Mouse (Mus musculus) neural tube, embryonic 11.5 days (tissue): Measurements from ENCODE around the gene Gpd1. TPM values are rescaled to one million over a fixed set of nuclear protein-coding genes. Genes with fewer than 3 reads are reported as not detected.
"Not testable (repeated sequence)": the region's sequence is repeated elsewhere in the genome, so short reads cannot be mapped to it uniquely, and the experiment has no call there.

ENCODE experiments used
- ATAC-seq: fragments of 200-750 bp; cut with Nextera tagmentation; 2 replicates; pipeline ENCODE4 v1.8.0; 2017; ENCODE audit warnings: moderate number of reproducible peaks, mild to moderate bottlenecking, moderate TSS enrichment, moderate library complexity; ENCODE audit not compliant: insufficient read depth, low FRiP score, low TSS enrichment
- DNase-seq: peaks from one replicate; pipeline ENCODE4 v3.0.0-alpha.2; 2015; ENCODE audit warnings: low spot score
- H3K27ac ChIP-seq: fragments of 300-500 bp; sonication (generic); 2 replicates; pipeline ENCODE4 v1.5.1; 2014; ENCODE audit warnings: low read depth, mild to moderate bottlenecking, low read length
- H3K27me3 ChIP-seq: fragments of 300-500 bp; sonication (generic); 2 replicates; pipeline ENCODE4 v1.6.1; 2014; ENCODE audit warnings: mild to moderate bottlenecking, low read length, mixed read lengths; ENCODE audit not compliant: control insufficient read depth, insufficient read depth
- H3K36me3 ChIP-seq: fragments of 300-500 bp; sonication (generic); 2 replicates; pipeline ENCODE4 v1.6.1; 2014; ENCODE audit warnings: mild to moderate bottlenecking, low read length, moderate library complexity, mixed read lengths; ENCODE audit not compliant: control insufficient read depth, insufficient read depth
- H3K4me1 ChIP-seq: fragments of 300-500 bp; sonication (generic); 2 replicates; pipeline ENCODE4 v1.6.1; 2014; ENCODE audit warnings: low read length, mixed read lengths; ENCODE audit not compliant: control insufficient read depth, insufficient read depth
- H3K4me2 ChIP-seq: fragments of 300-500 bp; sonication (generic); 2 replicates; pipeline ENCODE4 v1.6.1; 2014; ENCODE audit warnings: low read depth, mild to moderate bottlenecking, moderate library complexity
- H3K4me3 ChIP-seq: fragments of 300-500 bp; sonication (generic); 2 replicates; pipeline ENCODE4 v1.5.1; 2014; ENCODE audit warnings: low read depth, low read length
- H3K9ac ChIP-seq: fragments of 300-500 bp; sonication (generic); 2 replicates; pipeline ENCODE4 v1.6.1; 2014; ENCODE audit warnings: mild to moderate bottlenecking, low read length
- H3K9me3 ChIP-seq: fragments of 300-500 bp; sonication (generic); 2 replicates; pipeline ENCODE4 v1.6.1; 2016; ENCODE audit warnings: low read length; ENCODE audit not compliant: control insufficient read depth
- WGBS: fragments of 180-500 bp; shearing (Covaris S2); extraction: QIAGEN DNeasy Blood & Tissue Kit; methylation state at CpG from one replicate; pipeline ENCODE4 v1.1.7; 2014; 5-methylcytosine and 5-hydroxymethylcytosine counted together
- polyA plus RNA-seq: library from polyadenylated mRNA; unstranded; fragments of >200 nt; fragmentation: Nextera tagmentation; extraction: Ambion mirVana; gene quantifications from 2 replicates; pipeline ENCODE4 v1.2.1, GENCODE M21; 2014

The Gpd1 gene
- polyA plus RNA-seq, 1 experiment from 2014 or later = 0.33 TPM

GRCm38 (mm10) chr15:99723515-99724291 is 6.4 kb downstream of the Gpd1 start:
- Histone ChIP-seq H3K4me3 (no peak overlapping the region), H3K9me3 (no peaks in the 10 kb centered on the region), H3K4me1 (peaks cover 17% of the 10 kb centered on the region), H3K27ac (peak overlapping the region; percentile 53; the same call in 1 of the 2 replicates), H3K4me2 (no peak overlapping the region), H3K36me3 (peaks cover 11% of the 10 kb centered on the region), H3K27me3 (no peaks in the 10 kb centered on the region), H3K9ac (peak overlapping the region; percentile 18; the same call in 1 of the 2 replicates)
- WGBS = 17% methylated on average over 11 of the region's 11 CpGs
- no peak for ATAC-seq
- DNase-seq = no peak

DNA sequence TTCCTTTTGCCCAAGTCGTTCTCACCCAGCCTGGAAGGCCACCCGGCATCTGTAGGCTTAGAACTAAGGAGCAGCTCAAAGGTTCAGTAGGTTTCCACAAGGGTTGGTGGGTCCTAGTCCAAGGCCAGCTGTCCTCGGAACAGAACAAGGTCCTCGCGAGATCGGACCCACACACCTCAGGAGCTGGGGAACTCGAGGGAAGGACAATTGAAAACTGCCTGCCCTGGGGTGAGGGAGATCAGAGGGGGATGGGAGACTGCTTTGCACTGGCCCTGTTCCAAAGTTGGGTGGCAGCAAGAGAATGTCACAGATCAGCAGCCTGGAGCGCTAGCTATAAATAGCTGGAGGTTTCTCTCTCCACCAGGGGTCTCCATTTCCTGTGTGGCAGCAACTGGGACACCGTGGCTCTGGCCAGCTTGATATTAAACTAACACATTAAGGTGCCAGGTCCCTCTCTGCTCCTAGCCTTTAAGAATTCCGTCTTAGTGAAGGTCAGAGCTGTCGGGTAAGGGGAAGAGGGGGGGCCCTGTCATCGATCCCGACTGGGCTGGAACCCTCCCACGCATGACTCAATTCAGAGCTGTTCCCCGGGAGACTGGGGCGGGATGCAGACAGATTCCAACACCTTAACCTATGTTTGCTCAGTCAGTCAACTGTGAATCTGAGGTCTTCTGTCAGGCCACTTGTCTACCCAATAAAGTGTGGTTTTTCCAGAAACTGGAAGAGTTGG is 7.1 kb downstream of the Gpd1 start:
- H3K4me1 ChIP-seq = peaks cover 17% of the 10 kb centered on the region
- peak overlapping the region; percentile 18; the same call in 1 of the 2 replicates for H3K9ac ChIP-seq
- DNase-seq = peak; percentile 72
- H3K27me3 ChIP-seq = no peaks in the 10 kb centered on the region
- H3K4me3 ChIP-seq = peak overlapping the region; percentile 75; the same call in 1 of the 2 replicates
- H3K27ac ChIP-seq = peak overlapping the region; percentile 53; the same call in 1 of the 2 replicates
- peak overlapping the region; percentile 44 for H3K4me2 ChIP-seq
- no peaks in the 10 kb centered on the region for H3K9me3 ChIP-seq
- ATAC-seq = peak; percentile 40; the same call in 1 of the 2 replicates
- 14% methylated on average over 16 of the region's 16 CpGs for WGBS
- H3K36me3 ChIP-seq = peaks cover 15% of the 10 kb centered on the region

DNA sequence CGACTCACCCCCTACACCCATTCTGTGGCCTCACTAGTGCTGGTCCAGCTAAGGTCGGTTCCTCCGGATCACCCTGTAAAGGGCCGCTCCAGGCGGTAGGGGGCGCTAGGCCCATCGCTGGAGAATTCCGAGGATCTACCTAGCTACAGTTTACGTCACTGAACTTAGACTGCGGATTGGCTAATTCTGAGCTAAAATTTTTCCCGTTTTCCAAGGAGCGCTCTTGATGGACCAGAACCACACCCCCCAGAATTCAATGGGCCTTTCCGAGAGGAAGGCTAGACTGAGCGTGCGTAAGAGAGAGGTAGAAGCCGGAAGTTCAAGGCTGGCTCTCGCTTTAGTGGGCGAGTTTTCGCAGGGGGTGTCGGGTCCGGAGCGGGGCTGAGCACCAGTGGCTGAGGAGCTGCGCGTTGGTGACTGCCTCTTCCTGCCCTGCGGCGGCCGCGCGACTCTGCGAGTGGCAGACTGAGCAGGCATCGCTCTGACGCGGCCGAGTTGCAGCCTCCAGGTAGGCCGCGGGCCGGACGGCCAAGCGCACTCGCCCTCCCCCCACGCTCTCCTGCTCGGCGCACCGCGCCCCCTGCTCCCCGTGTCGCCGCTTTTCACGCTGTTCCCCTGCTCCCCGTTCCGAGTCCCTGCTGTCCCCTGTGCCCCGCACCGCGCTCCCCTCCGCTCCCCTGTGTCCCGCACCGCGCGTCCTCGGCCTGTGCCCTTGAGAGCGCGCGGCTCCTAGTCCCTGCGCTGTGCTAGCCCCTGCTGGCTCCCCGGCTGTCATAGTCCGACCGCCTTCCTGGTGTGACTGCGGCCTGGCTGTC is 8.2 kb downstream of the Gpd1 start, which contains the start of gene Cox14:
Gene Cox14, plus strand, starts transcription at position 278 of the 815 bp plus-strand sequence.
- peak within 1 kb of the TSS; percentile 83 for H3K4me2 ChIP-seq

GRCm38 (mm10) chr15:99726549-99726948 is 9.2 kb downstream of the Gpd1 start:
- Histone ChIP-seq H3K36me3 (peaks cover 13% of the 10 kb centered on the region), H3K27ac (no peak overlapping the region), H3K4me1 (peaks cover 17% of the 10 kb centered on the region), H3K9me3 (no peaks in the 10 kb centered on the region), H3K4me3 (peak overlapping the region; percentile 75), H3K9ac (peak overlapping the region; percentile 72), H3K27me3 (no peaks in the 10 kb centered on the region), H3K4me2 (peak overlapping the region; percentile 83)
- 88% methylated on average over 2 of the region's 2 CpGs for WGBS
- DNase-seq (no peak), ATAC-seq (no peak)

More for the DNA sequence above, 8.2 kb downstream of the Gpd1 start, which contains the start of gene Cox14:
- WGBS = under 1% methylated on average over 61 of the region's 68 CpGs
- peak; percentile 94 for DNase-seq
- Histone ChIP-seq H3K9me3 (no peaks in the 10 kb centered on the region), H3K27me3 (no peaks in the 10 kb centered on the region), H3K9ac (peak within 1 kb of the TSS; percentile 72), H3K4me3 (peak within 1 kb of the TSS; percentile 75), H3K4me1 (peaks cover 17% of the 10 kb centered on the region), H3K36me3 (peaks cover 14% of the 10 kb centered on the region), H3K27ac (peak within 1 kb of the TSS; percentile 90)
- ATAC-seq = peak; percentile 90

- not testable (repeated sequence) for H3K9ac ChIP-seq, DNase-seq, H3K4me3 ChIP-seq, H3K27ac ChIP-seq, ATAC-seq, H3K4me2 ChIP-seq, H3K9me3 ChIP-seq, H3K27me3 ChIP-seq
- H3K36me3 ChIP-seq = peaks cover 13% of the 10 kb centered on the region
- 89% methylated on average over 4 of the region's 5 CpGs for WGBS
- H3K4me1 ChIP-seq = peaks cover 17% of the 10 kb centered on the region
Measured at GRCm38 (mm10) chr15:99727039-99727438, 9.7 kb downstream of the Gpd1 start.

DNA sequence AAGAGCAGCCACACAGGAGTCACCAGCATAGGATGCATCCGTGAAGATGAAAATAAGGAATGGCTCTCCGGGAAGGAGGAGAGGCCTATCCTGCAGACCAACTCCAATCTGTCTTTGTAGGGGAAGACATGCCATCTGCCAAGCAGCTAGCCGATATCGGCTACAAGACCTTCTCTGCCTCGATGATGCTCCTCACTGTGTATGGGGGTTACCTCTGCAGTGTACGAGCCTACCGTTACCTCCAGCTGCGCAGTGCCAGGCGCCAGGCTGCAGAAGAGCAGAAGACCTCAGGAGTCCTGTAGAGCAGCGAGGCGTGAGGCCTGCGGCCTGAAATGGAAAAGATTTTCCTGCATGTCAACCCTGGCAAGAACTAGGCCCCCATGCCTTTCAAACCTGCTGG is 10.2 kb downstream of the Gpd1 start:
- H3K9me3 ChIP-seq = no peaks in the 10 kb centered on the region
- no peak overlapping the region for H3K27ac ChIP-seq
- peaks cover 13% of the 10 kb centered on the region for H3K36me3 ChIP-seq
- no peak overlapping the region for H3K4me2 ChIP-seq
- H3K9ac ChIP-seq = no peak overlapping the region
- WGBS = 95% methylated on average over 12 of the region's 12 CpGs
- ATAC-seq (no peak), DNase-seq (no peak)
- H3K4me1 ChIP-seq = peaks cover 17% of the 10 kb centered on the region
- H3K4me3 ChIP-seq = no peak overlapping the region
- H3K27me3 ChIP-seq = no peaks in the 10 kb centered on the region

DNA sequence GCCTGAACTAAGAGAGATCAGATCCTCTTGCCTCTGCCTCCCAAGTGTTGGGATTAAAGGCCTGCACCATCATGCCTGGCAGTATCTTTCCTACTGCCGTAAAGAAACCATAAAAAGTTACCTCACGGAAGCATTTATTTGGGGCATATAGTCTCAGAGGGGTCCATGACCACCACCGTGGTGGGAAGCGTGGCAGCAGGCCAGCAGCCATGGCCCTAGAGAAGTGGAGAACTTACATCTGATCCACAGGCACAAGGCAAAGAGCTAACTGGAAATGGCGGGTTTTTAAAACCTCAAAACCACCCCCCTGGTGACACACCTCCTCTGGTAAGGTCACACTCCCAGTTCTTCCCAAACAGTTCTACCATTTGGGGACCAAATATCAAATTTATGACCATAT is 10.9 kb downstream of the Gpd1 start:
- Histone ChIP-seq H3K27me3 (no peaks in the 10 kb centered on the region), H3K4me3 (no peak overlapping the region), H3K4me1 (peaks cover 17% of the 10 kb centered on the region), H3K27ac (no peak overlapping the region), H3K9ac (no peak overlapping the region), H3K9me3 (no peaks in the 10 kb centered on the region), H3K36me3 (peaks cover 13% of the 10 kb centered on the region), H3K4me2 (no peak overlapping the region)
- DNase-seq (no peak), ATAC-seq (no peak)
- WGBS = 92% methylated on average over 5 of the region's 5 CpGs

DNA sequence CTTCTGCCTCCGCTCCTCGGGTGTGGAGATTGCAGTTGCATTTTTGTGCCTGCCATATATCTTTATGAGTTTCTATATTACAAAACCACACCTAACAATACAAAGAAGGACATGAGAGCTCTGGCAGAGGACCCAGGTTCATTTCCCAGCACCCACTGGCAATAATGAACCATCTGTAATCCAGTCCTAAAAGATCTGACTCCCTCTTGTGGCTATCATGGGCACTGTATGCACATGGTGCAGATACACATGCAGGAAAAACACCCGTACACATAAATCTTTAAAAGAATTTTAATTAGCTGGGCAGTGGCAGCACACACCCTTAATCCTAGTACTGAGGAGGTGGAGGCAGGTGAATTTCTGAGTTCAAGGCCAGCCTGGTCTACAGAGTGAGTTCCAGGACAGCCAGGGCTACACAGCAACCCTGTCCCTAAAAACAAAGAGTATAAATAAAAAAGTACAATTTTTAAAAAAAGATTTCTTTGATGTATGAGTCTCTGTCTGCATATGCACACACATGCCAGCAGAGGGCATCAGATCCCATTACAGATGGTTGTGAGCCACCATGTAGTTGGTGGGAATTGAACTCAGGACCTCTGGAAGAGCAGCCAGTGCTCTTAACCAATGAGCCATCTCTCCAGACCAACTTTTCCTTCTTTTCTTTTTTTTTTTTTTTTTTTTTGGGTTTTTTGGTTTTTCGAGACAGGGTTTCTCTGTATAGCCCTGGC is 11.9 kb downstream of the Gpd1 start:
- Histone ChIP-seq H3K4me1 (peaks cover 11% of the 10 kb centered on the region), H3K4me3 (no peak overlapping the region), H3K9ac (no peak overlapping the region), H3K27ac (no peak overlapping the region), H3K27me3 (no peaks in the 10 kb centered on the region), H3K36me3 (peaks cover 15% of the 10 kb centered on the region), H3K4me2 (no peak overlapping the region), H3K9me3 (no peaks in the 10 kb centered on the region)
- no peak for ATAC-seq
- 93% methylated on average over 3 of the region's 4 CpGs for WGBS
- no peak for DNase-seq
